ENCODE assay signal across 8 mouse cellular contexts in the genomic region with DNA sequence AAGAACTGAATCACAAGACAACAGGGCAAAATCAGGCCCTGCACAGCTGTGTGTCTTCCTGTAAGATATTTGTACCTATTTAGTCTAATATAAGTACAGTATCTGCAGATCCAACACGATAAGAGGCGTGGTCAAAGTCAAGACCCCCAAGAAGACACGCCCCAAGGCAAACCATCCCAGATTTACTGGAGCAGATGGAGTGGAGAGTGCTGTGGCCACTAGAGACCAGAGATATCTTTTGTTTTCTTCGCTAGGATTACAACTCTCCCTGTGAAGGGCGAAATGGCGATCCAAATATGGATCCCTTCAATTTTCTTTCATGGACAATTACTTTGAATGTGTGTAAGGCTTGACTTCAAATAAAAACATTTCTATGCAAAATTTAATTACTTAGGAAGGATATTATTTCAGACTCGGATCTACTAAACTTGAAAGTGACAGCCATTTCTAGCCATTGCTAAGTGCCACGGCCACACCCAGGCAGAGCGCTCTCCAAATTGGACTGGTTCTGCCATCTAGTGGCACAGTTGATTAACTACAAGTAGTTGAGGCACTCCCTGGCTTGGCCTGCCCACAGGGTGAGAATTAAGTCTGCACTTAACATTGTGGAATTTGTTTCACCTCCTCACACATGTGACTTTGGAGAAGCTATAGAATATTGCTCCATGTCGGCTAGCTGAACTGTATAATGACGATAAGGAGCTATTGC.
DNase-seq lines count a peak whose midpoint lies in the region; ATAC-seq and TF ChIP-seq lines count a peak whose summit lies in the region.

No protein-coding gene starts in this region.

- H3K27me3 ChIP-seq in cerebellum, adult 2 months (ENCODE audit: control insufficient read depth, insufficient read depth, low read length), result no peaks in the 10 kb centered on the region
- no peaks in the 10 kb centered on the region for H3K27me3 ChIP-seq in hindbrain, embryonic 14.5 days (ENCODE audit: control insufficient read depth, insufficient read depth, low read length)

- no peak overlapping the region for H3K27ac ChIP-seq in cerebellum, adult 2 months (ENCODE audit: insufficient read depth, low read length)
- H3K27ac ChIP-seq in hindbrain, embryonic 14.5 days, result no peak overlapping the region

- no peak overlapping the region for H3K9ac ChIP-seq in hindbrain, embryonic 14.5 days

- H3K9me3 ChIP-seq in hindbrain, embryonic 14.5 days (ENCODE audit: control insufficient read depth, low read length), result no peaks in the 10 kb centered on the region

- no peak for TF ChIP-seq POLR2A in cerebellum, adult 2 months (IDR thresholded peaks at IDR 0.05; ENCODE audit: borderline replicate concordance, insufficient read depth, low read length)

- no peaks in the 10 kb centered on the region for H3K4me1 ChIP-seq in cerebellum, adult 2 months (ENCODE audit: control insufficient read depth, insufficient read depth, low read length)
- H3K4me1 ChIP-seq in hindbrain, embryonic 14.5 days (replicated peaks; ENCODE audit: control insufficient read depth, insufficient read depth, low read length), result no peaks in the 10 kb centered on the region

- TF ChIP-seq CTCF in cerebellum, adult 2 months (IDR thresholded peaks at IDR 0.05; ENCODE audit: borderline replicate concordance, insufficient read depth, low read depth, low read length), result peak; percentile 98

- ATAC-seq in frontal cortex, adult (ENCODE audit: low TSS enrichment), result peak; percentile 97
- ATAC-seq in hindbrain, embryonic 14.5 days (ENCODE audit: low FRiP score), result peak; percentile 92

- 44% methylated on average over 11 of the region's 11 CpGs for WGBS in cerebellum, adult 2 months
- WGBS in hindbrain, embryonic 14.5 days, result 51% methylated on average over 11 of the region's 11 CpGs

- no peaks in the 10 kb centered on the region for H3K36me3 ChIP-seq in hindbrain, embryonic 14.5 days (replicated peaks; ENCODE audit: control insufficient read depth, insufficient read depth)

- no peak overlapping the region for H3K4me2 ChIP-seq in hindbrain, embryonic 14.5 days (replicated peaks)

- no peak overlapping the region for H3K4me3 ChIP-seq in cerebellum, adult 2 months (replicated peaks; ENCODE audit: insufficient read depth, low read depth, low read length)
- no peak overlapping the region for H3K4me3 ChIP-seq in hindbrain, embryonic 14.5 days (replicated peaks; ENCODE audit: low read length)

- DNase-seq in Muller cell, postnatal 12 days (ENCODE audit: inconsistent ontology term), result peak; percentile 58
- peak; percentile 63 to 71 for DNase-seq in cerebellum, adult 2 months
- peak; percentile 80 for DNase-seq in hindbrain, embryonic 14.5 days (ENCODE audit: low spot score)
- DNase-seq in layer of hippocampus, postnatal 14 days (ENCODE audit: low spot score in 2 of 2), result peak; percentile 67 to 81
- peak; percentile 86 for DNase-seq in lung, postnatal 10 days
- DNase-seq in retina, postnatal 1 day, result peak; percentile 79
- peak; percentile 76 for DNase-seq in thymus, postnatal 4 days
